Mouse (Mus musculus) layer of hippocampus, postnatal 36 days (tissue): ENCODE data around the gene Rhoc. TPM values are rescaled to one million over a fixed set of nuclear protein-coding genes. Genes with fewer than 3 reads are reported as not detected.
"Not testable (repeated sequence)": the region's sequence is repeated elsewhere in the genome, so short reads cannot be mapped to it uniquely, and the experiment has no call there.

Experiments
- DNase-seq, 2 experiments: peaks; one replicate each; pipeline ENCODE4 v3.0.0; 2022
- total RNA-seq, 2 experiments: library from RNA; stranded (reverse); gene quantifications; 2 replicates each; pipeline ENCODE4 v1.2.3; 2021

The Rhoc gene
- 10 to 100 TPM; 24.0 to 24.3 TPM for total RNA-seq

- DNase-seq: no peak
These were observed at the start of gene Rhoc for GRCm38 (mm10) chr3:104788075-104788474. TSS of gene Rhoc (plus strand) at chr3:104788375.

DNA sequence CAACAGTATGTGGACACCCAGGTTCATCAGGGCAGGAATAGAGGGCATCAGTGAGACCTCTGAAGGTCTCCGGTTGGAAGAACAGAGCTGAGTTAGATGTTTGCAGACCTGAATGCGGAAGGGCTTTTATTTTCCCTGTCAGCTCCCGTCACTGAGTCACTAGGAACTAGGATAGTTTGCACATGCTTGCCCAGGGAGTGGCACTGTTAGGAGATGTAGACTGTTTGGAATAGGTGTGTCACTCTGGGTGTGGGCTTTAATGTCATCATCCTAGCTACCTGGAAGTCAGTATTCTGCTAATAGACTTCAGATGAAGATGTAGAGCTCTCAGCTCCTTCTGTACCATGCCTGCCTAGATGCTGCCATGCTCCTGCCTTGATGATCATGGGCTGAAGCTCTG, 46.2 kb upstream of the Rhoc start:
- no peak for DNase-seq

- DNase-seq: no peak
These were observed 45.0 kb upstream of the Rhoc start for GRCm38 (mm10) chr3:104743161-104743560.

DNA sequence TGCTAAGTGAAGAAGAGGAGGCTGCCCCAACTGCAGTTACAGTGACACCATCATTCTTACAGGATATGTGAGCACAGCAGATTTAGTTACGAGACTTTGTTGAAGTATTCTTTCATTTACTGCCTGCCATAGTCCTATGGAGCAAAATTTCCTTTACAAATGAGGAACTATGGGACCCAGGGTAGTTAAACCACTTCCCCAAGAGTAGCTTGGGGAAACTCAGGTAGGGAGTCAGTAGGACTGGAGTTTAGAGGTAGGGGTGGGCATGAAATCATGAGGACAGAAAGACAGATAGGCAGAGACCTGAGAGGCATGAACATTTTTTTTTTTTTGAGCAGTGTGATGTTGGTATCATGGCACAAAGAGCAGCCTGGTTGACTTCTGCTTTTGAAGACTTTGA, 44.3 kb upstream of the Rhoc start:
- no peak for DNase-seq

DNA sequence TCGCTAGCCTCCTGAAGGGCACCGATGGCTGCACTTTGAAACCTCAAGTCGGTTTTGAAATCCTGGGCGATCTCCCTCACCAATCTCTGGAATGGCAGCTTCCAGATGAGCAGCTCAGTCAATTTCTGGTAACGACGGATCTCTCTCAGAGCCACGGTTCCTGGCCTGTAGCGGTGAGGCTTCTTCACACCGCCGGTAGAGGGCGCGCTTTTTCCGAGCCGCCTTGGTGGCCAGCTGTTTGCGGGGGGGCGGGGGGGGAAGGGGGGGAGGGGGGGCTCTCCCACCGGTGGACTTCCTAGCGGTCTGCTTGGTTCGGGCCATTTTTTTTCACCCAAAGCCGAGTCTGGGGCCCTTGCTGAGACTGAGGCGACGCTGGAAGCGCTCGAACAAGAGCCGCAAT, 35.3 kb upstream of the Rhoc start:
- DNase-seq: not testable (repeated sequence)

- DNase-seq: peak; percentile 53
These were observed 29.8 kb upstream of the Rhoc start for GRCm38 (mm10) chr3:104758406-104758805.

- no peak for DNase-seq
These were observed 29.3 kb upstream of the Rhoc start for GRCm38 (mm10) chr3:104758869-104759268.

GRCm38 (mm10) chr3:104762103-104762863, 25.9 kb upstream of the Rhoc start:
- DNase-seq: not testable (repeated sequence)

DNA sequence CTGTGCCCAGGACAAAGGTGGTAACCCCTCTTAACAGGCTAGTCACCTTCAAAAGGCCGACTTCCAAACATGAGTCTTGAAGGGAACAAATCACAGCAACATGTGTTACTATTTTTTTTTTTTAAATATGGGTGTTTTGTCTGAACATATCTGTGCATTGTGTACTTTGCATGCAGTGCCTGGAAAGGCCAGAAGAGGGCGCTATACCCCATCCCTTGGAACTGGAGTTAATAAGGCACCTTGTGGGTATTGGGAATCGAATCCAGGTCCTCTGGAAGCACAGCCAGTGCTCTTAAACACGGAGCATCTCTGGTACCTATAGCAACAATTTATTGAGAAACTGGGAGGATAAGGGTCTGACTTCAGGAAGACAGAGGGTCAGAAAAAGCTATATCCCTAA, 23.2 kb upstream of the Rhoc start:
- no peak for DNase-seq

GRCm38 (mm10) chr3:104767141-104767540, 21.0 kb upstream of the Rhoc start:
- no peak for DNase-seq

- DNase-seq: no peak
These were observed 20.5 kb upstream of the Rhoc start for GRCm38 (mm10) chr3:104767716-104768115.

DNA sequence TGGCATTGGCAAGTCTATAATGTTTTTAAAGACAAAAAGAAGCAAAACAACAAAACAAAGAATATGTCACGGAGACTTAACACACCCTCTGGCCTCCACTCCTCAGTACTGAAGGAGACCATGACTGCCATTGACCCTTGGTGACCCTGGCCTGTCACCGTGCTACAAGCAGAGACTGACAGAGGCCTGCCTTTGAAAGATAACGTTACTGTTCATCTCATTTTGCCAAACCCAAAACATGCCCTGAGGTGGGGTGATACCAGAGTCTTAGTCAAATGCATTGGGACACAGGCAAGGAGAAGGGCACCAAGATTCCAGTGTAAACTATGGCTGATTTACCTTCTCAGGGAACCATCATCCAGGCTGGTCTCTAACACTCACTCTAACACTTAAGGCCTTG, 19.0 kb upstream of the Rhoc start:
- no peak for DNase-seq

- no peak for DNase-seq
These were observed 18.1 kb upstream of the Rhoc start for GRCm38 (mm10) chr3:104770035-104770434.

- DNase-seq: no peak
These were observed 17.3 kb upstream of the Rhoc start for GRCm38 (mm10) chr3:104770918-104771317.

DNA sequence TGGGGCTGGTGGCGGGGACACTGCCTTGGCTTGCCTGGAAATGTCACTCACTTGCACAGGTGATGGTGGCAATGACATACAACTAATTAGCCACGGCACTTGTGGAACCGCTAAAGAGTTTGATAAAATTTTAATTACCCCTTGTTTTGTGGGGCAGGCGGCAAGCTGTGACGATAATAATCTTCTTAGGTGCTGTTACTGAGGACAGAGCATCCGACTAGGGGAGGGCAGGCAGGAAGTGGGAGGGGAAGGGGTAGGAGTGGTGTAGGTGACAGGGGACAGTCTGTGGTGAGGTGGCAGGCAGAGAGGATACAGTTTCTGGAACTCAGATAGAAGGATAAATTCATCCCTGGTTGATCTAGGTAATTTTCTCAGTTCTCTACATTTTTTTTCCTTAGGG, 16.7 kb upstream of the Rhoc start:
- DNase-seq: no peak

- DNase-seq: no peak
These were observed 14.9 kb upstream of the Rhoc start for GRCm38 (mm10) chr3:104773301-104773700.

GRCm38 (mm10) chr3:104777342-104777741, 10.8 kb upstream of the Rhoc start:
- DNase-seq: no peak

DNA sequence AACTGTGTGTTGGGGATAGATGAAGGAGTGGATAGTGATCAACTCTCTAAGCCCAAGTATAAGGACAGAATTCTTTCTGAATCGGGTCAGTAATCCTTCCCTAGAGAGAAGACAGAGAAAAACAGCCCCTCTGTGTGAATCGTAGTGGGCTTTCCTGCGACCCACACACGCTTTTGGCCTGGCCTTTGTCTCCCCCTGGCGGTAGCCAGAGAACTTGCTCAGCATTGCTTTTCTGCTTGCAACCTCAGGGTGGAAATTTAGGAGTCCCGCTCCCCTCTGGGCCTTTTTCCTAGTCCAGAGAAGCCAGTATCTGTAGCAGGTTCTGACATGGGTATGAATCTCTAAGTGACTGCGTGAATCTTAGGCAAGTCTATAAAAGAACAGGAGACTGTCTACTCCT, 8.2 kb upstream of the Rhoc start:
- no peak for DNase-seq

DNA sequence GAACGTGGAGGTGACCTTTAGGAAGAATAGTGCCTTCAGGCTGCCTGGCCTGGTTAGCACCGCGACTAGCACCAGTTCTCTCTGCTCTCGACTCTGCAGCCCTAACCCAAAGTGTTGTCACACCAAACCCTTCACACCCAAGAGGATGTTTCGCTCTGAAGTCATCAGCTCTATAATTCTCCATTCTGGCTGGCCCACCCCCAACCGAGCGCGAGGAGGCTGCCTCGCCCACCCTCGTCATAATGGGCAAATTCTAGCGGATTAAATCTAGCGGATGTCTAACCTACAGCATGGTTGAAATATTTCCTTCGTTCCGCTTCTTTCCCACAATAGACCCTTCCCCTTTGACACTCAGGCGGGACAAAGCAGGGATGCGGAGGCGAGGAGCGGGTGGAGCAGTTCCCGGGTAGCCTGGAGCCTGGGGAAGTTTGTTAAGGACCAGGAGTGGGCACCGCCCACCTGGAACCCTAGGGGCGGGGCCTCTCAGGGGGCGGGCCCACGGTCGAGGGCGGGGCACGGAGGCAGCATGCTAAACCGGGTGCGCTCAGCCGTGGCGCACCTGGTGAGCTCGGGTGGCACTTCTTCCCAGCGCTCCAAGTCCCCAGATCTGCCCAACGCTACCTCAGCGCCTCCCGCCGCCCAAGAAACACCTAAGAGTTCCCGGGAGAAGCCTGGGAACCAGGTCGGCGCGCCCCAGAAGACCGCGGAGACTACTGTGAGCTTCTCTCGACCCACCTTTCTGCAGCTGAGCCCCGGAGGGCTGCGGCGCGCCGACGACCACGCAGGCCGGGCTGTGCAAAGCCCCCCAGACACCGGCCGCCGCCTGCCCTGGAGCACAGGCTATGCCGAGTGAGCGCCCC, 7.4 kb upstream of the Rhoc start, which contains the start of gene Ppm1j:
Ppm1j (plus strand) TSS at position 496 of the 860 bp plus-strand sequence.
- no peak for DNase-seq

- no peak for DNase-seq
These were observed 6.7 kb upstream of the Rhoc start, which contains the start of gene Fam19a3 for GRCm38 (mm10) chr3:104781471-104781903. TSS of gene Fam19a3 (minus strand) at chr3:104781840.

DNA sequence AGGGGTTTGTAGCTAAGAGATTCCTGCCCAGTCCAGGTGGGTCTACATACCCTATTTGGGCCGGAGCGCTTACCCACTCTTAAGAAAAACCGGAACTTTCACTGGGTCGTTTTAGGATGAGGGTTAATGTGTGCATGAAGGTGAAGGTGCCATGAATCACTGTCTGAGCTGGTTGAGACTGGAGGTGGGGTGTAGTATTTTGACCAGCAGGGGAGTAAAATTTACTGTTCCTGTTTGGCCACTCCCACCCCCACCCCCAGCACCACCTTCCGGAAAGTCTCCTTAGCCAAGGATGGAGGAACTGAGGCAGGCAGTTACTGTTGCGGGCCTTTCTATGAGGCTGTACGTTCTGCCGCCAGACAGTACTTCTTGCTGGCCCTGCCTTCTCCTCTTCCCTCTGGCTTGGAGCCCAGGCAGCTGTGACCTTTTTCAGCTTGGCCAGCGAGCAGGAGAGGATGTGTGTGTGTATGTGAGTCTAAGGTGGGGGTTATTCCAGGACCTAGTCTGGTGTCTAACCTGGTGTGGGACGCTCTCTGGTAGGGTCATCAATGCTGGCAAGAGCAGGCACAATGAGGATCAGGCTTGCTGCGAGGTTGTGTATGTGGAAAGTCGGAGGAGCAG, 6.0 kb upstream of the Rhoc start:
- no peak for DNase-seq

DNA sequence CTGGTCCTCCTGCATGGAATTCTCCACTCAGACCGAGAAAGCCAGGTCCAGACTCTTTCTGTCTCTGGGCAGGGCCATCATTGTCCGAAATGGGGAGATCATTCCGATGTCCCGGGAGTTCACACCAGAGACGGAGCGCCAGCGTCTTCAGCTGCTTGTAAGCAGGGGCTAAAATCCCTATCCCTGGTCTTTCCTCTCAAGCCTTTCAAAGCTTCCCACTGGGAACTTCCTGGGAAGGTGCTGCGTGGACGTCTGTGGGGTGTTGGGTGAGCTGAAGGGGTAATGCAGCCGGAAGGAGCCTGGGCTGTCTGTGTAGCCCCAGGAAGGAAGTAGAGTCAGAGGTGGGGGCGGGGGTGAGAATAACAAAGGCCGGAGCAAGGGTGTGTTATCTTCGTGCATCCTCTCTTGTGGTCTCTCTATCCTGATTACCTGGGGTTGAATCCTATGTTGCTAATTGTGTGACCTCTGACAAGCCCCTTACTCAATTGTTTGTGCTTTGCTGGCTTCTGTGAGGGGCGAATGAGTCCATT, 4.1 kb upstream of the Rhoc start:
- DNase-seq: no peak

DNA sequence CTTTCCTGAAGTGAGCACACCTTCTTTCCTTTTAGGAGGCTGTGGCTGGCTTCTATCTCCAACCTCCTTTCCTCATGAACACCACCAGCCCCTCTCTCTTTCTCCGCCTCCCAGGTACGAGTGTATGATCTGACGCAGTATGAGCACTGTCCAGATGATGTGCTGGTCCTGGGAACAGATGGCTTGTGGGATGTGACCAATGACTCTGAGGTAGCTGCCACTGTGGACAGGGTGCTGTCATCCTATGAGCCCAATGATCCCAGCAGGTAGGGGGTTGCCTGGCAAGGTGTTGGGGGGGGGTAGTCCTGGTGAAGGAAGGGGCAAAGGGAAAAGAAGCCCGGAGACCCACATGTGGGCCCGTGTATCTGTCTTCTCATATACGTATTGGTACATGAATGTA, 2.9 kb upstream of the Rhoc start:
- DNase-seq: no peak
